ENCODE assay signal across 15 mouse cellular contexts in genomic region chr3:136024876-136025275, GRCm38 (mm10).
"Had no signal": no experiment of that assay in that cellular context is flagged by ENCODE, and none has a peak within 500 bp of the region (broad histone marks: within the 10 kb centered on the region; RNA-seq: fewer than 3 reads in every experiment).

No protein-coding gene starts in this region.

- H3K27ac ChIP-seq: neural tube, embryonic 15.5 days; stomach, embryonic 15.5 days; stomach, postnatal 0 days had no signal

- DNase-seq: retina, postnatal 1 day; right cerebral cortex, adult 18-20 months; right cerebral cortex, postnatal 14 days; right cerebral cortex, postnatal 25 days; right cerebral cortex, postnatal 4 days; spleen, adult 18-20 months; thymus, adult 18-20 months; thymus, adult 2 months; thymus, postnatal 14 days; thymus, postnatal 25 days; thymus, postnatal 36 days; thymus, postnatal 4 days had no signal

- H3K4me3 ChIP-seq: neural tube, embryonic 15.5 days; stomach, embryonic 15.5 days had no signal
